Mouse (Mus musculus): ENCODE data around the gene Tubb4b.

DNA sequence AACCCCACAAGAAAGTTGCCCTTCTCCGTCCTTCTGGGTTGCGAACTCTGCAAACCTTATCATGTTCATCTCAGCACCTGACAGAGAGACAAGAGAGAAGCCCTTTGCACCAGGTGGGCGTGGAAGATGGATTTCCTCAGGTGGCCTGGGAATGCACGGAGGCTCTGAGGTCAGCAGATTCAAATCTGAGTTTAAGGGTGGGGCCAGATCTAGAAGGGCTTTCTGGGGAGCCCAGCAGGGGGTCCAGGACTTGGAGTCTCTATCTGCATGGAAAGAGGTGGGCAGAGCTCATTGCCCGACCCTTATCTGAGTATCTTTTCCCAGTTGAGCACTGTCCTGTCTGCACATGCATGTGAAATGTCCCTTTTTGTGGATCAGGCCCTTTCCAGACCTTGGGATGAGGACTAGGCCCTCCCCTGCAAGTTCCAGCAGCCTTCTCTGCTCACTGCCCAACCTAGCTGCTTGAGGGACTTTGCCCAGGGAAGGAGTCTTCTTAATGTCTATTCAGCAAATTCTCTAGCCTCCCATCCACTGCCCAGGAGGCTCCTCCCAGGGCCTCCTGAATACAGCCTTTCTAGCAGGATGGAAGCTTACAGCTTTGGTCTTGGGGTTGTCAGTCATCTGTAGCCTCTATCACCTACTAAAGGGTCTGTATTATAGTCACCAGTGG lies 10.2 kb upstream of the Tubb4b start:
- TF ChIP-seq CEBPB (IDR thresholded peaks at IDR 0.05; ENCODE audit: insufficient read depth, poor library complexity, severe bottlenecking) (no peak), POLR2A (IDR thresholded peaks at IDR 0.05; ENCODE audit: insufficient read length, low read depth) (no peak), MAX (IDR thresholded peaks at IDR 0.05; ENCODE audit: low read depth) (no peak), TCF12 (IDR thresholded peaks at IDR 0.05; ENCODE audit: insufficient read depth, poor library complexity, severe bottlenecking) (no peak), SRF (IDR thresholded peaks at IDR 0.05; ENCODE audit: control insufficient read depth, insufficient read length, low read depth) (no peak), REST (IDR thresholded peaks at IDR 0.05; ENCODE audit: insufficient read depth, insufficient read length) (no peak), TCF3 (IDR thresholded peaks at IDR 0.05; ENCODE audit: insufficient read length, low read depth) (no peak), E2F4 (IDR thresholded peaks at IDR 0.05; ENCODE audit: insufficient read depth) (no peak), POLR2AphosphoS2 (IDR thresholded peaks at IDR 0.05; ENCODE audit: insufficient read length, low read depth) (no peak), USF1 (IDR thresholded peaks at IDR 0.05; ENCODE audit: low read depth) (no peak), MYOD1 (IDR thresholded peaks at IDR 0.05; ENCODE audit: control insufficient read depth in 1 of 3, insufficient read length in 2 of 3, low read depth in 2 of 3) (no peak)

All from myocyte (in vitro differentiated cells).